Comparison of ENCODE assay signal across 10 mouse cellular contexts in genomic region chr3:93052826-93053474, GRCm38 (mm10). TPM values are rescaled to one million over a fixed set of nuclear protein-coding genes. Genes with fewer than 3 reads are reported as not detected.
A peak's percentile ranks its signal among the peaks of the same experiment; 100 is the strongest.
DNase-seq lines count a peak whose midpoint lies in the region; ATAC-seq and TF ChIP-seq lines count a peak whose summit lies in the region.
"Had no signal": no experiment of that assay in that cellular context is flagged by ENCODE, and none has a peak within 500 bp of the region (broad histone marks: within the 10 kb centered on the region; RNA-seq: fewer than 3 reads in every experiment).

No protein-coding gene starts in this region.

- H3K4me1 ChIP-seq in heart, adult 2 months (ENCODE audit: control insufficient read depth, insufficient read depth, low read length): no peaks in the 10 kb centered on the region
- no peaks in the 10 kb centered on the region for H3K4me1 ChIP-seq in midbrain, embryonic 11.5 days (ENCODE audit: control insufficient read depth, insufficient read depth, low read length)
- H3K4me1 ChIP-seq in midbrain, embryonic 13.5 days (replicated peaks): no peaks in the 10 kb centered on the region
- H3K4me1 ChIP-seq: hindbrain, embryonic 15.5 days had no signal

- intact Hi-C loops in heart, adult 2 months (cut with DNase I): no loop called here
- intact Hi-C loops in left cerebral cortex, postnatal 10 days (cut with DNase I): no loop called here

- TF ChIP-seq EP300 in heart, adult 2 months (IDR thresholded peaks at IDR 0.05; ENCODE audit: insufficient read depth, low read depth, low read length): no peak

- no peaks in the 10 kb centered on the region for H3K9me3 ChIP-seq in midbrain, embryonic 11.5 days (ENCODE audit: control insufficient read depth, low read length)
- H3K9me3 ChIP-seq in midbrain, embryonic 13.5 days: no peaks in the 10 kb centered on the region
- H3K9me3 ChIP-seq: hindbrain, embryonic 15.5 days had no signal

- DNase-seq in heart, adult 2 months: no peak
- no peak for DNase-seq in heart, adult 9 months (ENCODE audit: low spot score in 2 of 2)
- DNase-seq in midbrain, embryonic 11.5 days (ENCODE audit: low spot score, missing footprints): peak; percentile 88
- DNase-seq in brain, embryonic 14.5 days (ENCODE audit: low read depth): peak; percentile 14
- DNase-seq in retina, embryonic 14.5 days (ENCODE audit: low spot score): peak; percentile 37
- DNase-seq in left cerebral cortex, postnatal 10 days (ENCODE audit: extremely low spot score in 1 of 2, low spot score in 2 of 2): no peak

- no peaks in the 10 kb centered on the region for H3K36me3 ChIP-seq in heart, adult 2 months (ENCODE audit: control insufficient read depth, insufficient read depth, low read length)
- no peaks in the 10 kb centered on the region for H3K36me3 ChIP-seq in midbrain, embryonic 11.5 days (ENCODE audit: control insufficient read depth, insufficient read depth, low read length)
- no peaks in the 10 kb centered on the region for H3K36me3 ChIP-seq in midbrain, embryonic 13.5 days
- H3K36me3 ChIP-seq: hindbrain, embryonic 15.5 days had no signal

- H3K79me2 ChIP-seq in heart, adult 2 months (replicated peaks; ENCODE audit: control insufficient read depth, insufficient read depth, low read length): no peaks in the 10 kb centered on the region

- no peak for TF ChIP-seq POLR2A in heart, adult 2 months (IDR thresholded peaks at IDR 0.05; ENCODE audit: insufficient read depth, low read depth, low read length)
- TF ChIP-seq POLR2A in brain, embryonic 14.5 days (IDR thresholded peaks at IDR 0.05; ENCODE audit: borderline replicate concordance, extremely low read depth, insufficient read depth, insufficient read length, poor library complexity, severe bottlenecking): no peak

- H3K9ac ChIP-seq in heart, adult 2 months (ENCODE audit: low read depth, low read length): no peak overlapping the region
- H3K9ac ChIP-seq in midbrain, embryonic 11.5 days (ENCODE audit: low read length): no peak overlapping the region
- H3K9ac ChIP-seq in midbrain, embryonic 13.5 days (replicated peaks): no peak overlapping the region
- H3K9ac ChIP-seq: hindbrain, embryonic 15.5 days had no signal

- H3K4me2 ChIP-seq in midbrain, embryonic 11.5 days: no peak overlapping the region
- no peak overlapping the region for H3K4me2 ChIP-seq in midbrain, embryonic 13.5 days (replicated peaks)
- H3K4me2 ChIP-seq: hindbrain, embryonic 15.5 days had no signal

- H3K4me3 ChIP-seq in heart, adult 2 months: no peak overlapping the region
- no peak overlapping the region for H3K4me3 ChIP-seq in midbrain, embryonic 11.5 days (ENCODE audit: low read depth, low read length)
- H3K4me3 ChIP-seq in midbrain, embryonic 13.5 days (replicated peaks): no peak overlapping the region
- H3K4me3 ChIP-seq: hindbrain, embryonic 15.5 days had no signal

- no peak for ATAC-seq in midbrain, embryonic 11.5 days (ENCODE audit: low FRiP score)
- ATAC-seq in midbrain, embryonic 13.5 days: no peak
- no peak for ATAC-seq in monocyte, adult 5-6 weeks (replicated peaks; ENCODE audit: insufficient number of reproducible peaks, low FRiP score, low TSS enrichment, poor library complexity, severe bottlenecking)

- 53% methylated on average over 10 of the region's 10 CpGs for WGBS in heart, adult 2 months
- 51% methylated on average over 10 of the region's 10 CpGs for whole genome bisulfite sequencing in midbrain, embryonic 11.5 days
- 60% methylated on average over 10 of the region's 10 CpGs for WGBS in midbrain, embryonic 13.5 days

- no peak overlapping the region for H3K27ac ChIP-seq in heart, adult 2 months
- H3K27ac ChIP-seq in midbrain, embryonic 11.5 days (ENCODE audit: low read depth, low read length): no peak overlapping the region
- no peak overlapping the region for H3K27ac ChIP-seq in midbrain, embryonic 13.5 days
- H3K27ac ChIP-seq: hindbrain, embryonic 15.5 days had no signal

- H3K27me3 ChIP-seq in heart, adult 2 months (ENCODE audit: control insufficient read depth, insufficient read depth, low read length): no peaks in the 10 kb centered on the region
- no peaks in the 10 kb centered on the region for H3K27me3 ChIP-seq in midbrain, embryonic 11.5 days (ENCODE audit: control insufficient read depth, insufficient read depth, low read length)
- H3K27me3 ChIP-seq in midbrain, embryonic 13.5 days: no peaks in the 10 kb centered on the region
- H3K27me3 ChIP-seq: hindbrain, embryonic 15.5 days had no signal

- TF ChIP-seq CTCF in heart, adult 2 months (IDR thresholded peaks at IDR 0.05): peak; percentile 52
- TF ChIP-seq CTCF in brain, embryonic 14.5 days (IDR thresholded peaks at IDR 0.05; ENCODE audit: borderline replicate concordance, extremely low read depth, insufficient read depth, insufficient read length): peak; percentile 46; the same call in 1 of the 2 replicates

RNA-seq across cellular contexts. Expression of gene Gm4858, which starts 15.7 kb away (rescaled TPM):
- not detected for total RNA-seq in heart, adult 2 months (2021)
- polyA plus RNA-seq in heart, adult 2 months (2012; rRNA removed): not detected in 2 replicates
- polyA plus RNA-seq in midbrain, embryonic 11.5 days (2014; fragmentation: Nextera tagmentation; extraction: Ambion mirVana): not detected in 2 replicates
- polyA plus RNA-seq in midbrain, embryonic 13.5 days (2015; fragmentation: Nextera tagmentation; extraction: Ambion mirVana): not detected in 2 replicates
- not detected in 2 replicates for polyA plus RNA-seq in brain, embryonic 14.5 days (2012; rRNA removed)
- total RNA-seq in left cerebral cortex, postnatal 10 days (2021): not detected
- total RNA-seq in monocyte, adult 5-6 weeks (2017): 0.19 TPM in 1 of 3 replicates, not detected in the others
- polyA plus RNA-seq: hindbrain, embryonic 15.5 days; spleen, adult 2 months had no signal

RNA-seq across cellular contexts. Expression of gene Lce1m, which starts 34.1 kb away (rescaled TPM):
- not detected for total RNA-seq in heart, adult 2 months (2021)
- not detected in 2 replicates for polyA plus RNA-seq in heart, adult 2 months (2012; rRNA removed)
- polyA plus RNA-seq in midbrain, embryonic 11.5 days (2014; fragmentation: Nextera tagmentation; extraction: Ambion mirVana): not detected in 2 replicates
- not detected in 2 replicates for polyA plus RNA-seq in midbrain, embryonic 13.5 days (2015; fragmentation: Nextera tagmentation; extraction: Ambion mirVana)
- polyA plus RNA-seq in brain, embryonic 14.5 days (2012; rRNA removed): not detected in 2 replicates
- total RNA-seq in left cerebral cortex, postnatal 10 days (2021): not detected
- not detected in 3 replicates for total RNA-seq in monocyte, adult 5-6 weeks (2017)
- polyA plus RNA-seq: hindbrain, embryonic 15.5 days; spleen, adult 2 months had no signal

RNA-seq across cellular contexts. Expression of gene Crct1, which starts 37.5 kb away (rescaled TPM):
- total RNA-seq in heart, adult 2 months (2021): not detected
- not detected in 2 replicates for polyA plus RNA-seq in heart, adult 2 months (2012; rRNA removed)
- 0.19 and 0.63 TPM in 2 replicates for polyA plus RNA-seq in midbrain, embryonic 11.5 days (2014; fragmentation: Nextera tagmentation; extraction: Ambion mirVana)
- polyA plus RNA-seq in midbrain, embryonic 13.5 days (2015; fragmentation: Nextera tagmentation; extraction: Ambion mirVana): 0.30 and 0.31 TPM in 2 replicates
- 0.59 and 1.0 TPM in 2 replicates for polyA plus RNA-seq in brain, embryonic 14.5 days (2012; rRNA removed)
- not detected for total RNA-seq in left cerebral cortex, postnatal 10 days (2021)
- not detected in 3 replicates for total RNA-seq in monocyte, adult 5-6 weeks (2017)
- polyA plus RNA-seq: spleen, adult 2 months had no signal

Comparison
In these comparisons a context has a peak if more than half of its experiments do, and no peak if none do; other contexts are left out.
1. DNase-seq: peak in midbrain, embryonic 11.5 days (single experiment), brain, embryonic 14.5 days (single experiment) and retina, embryonic 14.5 days (single experiment); none in heart, adult 2 months (0 of 2), heart, adult 9 months (0 of 2) and left cerebral cortex, postnatal 10 days (0 of 2).